Mouse (Mus musculus) embryonic facial prominence, embryonic 10.5 days (tissue): Measurements from ENCODE around the gene Sag. TPM values are rescaled to one million over a fixed set of nuclear protein-coding genes. Genes with fewer than 3 reads are reported as not detected.

Experiments
- DNase-seq: peaks from one replicate; pipeline ENCODE4 v3.0.0-alpha.2; 2017; ENCODE audit warnings: low spot score
- H3K27ac ChIP-seq: fragments of 300-500 bp; sonication (generic); replicated peaks from 2 replicates; pipeline ENCODE4 v1.5.1; 2016; ENCODE audit warnings: mild to moderate bottlenecking
- H3K27me3 ChIP-seq: fragments of 300-500 bp; sonication (generic); replicated peaks from 2 replicates; pipeline ENCODE4 v1.6.1; 2016; ENCODE audit warnings: low read depth, mild to moderate bottlenecking; ENCODE audit not compliant: poor library complexity, severe bottlenecking
- H3K36me3 ChIP-seq: fragments of 300-500 bp; sonication (generic); replicated peaks from 2 replicates; pipeline ENCODE4 v1.6.1; 2016; ENCODE audit warnings: mild to moderate bottlenecking, moderate library complexity
- H3K4me1 ChIP-seq: fragments of 300-500 bp; sonication (generic); 2 replicates; pipeline ENCODE4 v1.6.1; 2016
- H3K4me3 ChIP-seq: fragments of 300-500 bp; sonication (generic); 2 replicates; pipeline ENCODE4 v1.5.1; 2016; ENCODE audit warnings: mild to moderate bottlenecking, moderate library complexity
- H3K9me3 ChIP-seq: fragments of 300-500 bp; sonication (generic); 2 replicates; pipeline ENCODE4 v1.6.1; 2016; ENCODE audit warnings: mild to moderate bottlenecking
- WGBS: fragments of 180-500 bp; shearing (Covaris S2); methylation state at CpG from one replicate; pipeline ENCODE4 v1.1.7; 2016; 5-methylcytosine and 5-hydroxymethylcytosine counted together
- polyA plus RNA-seq: library from polyadenylated mRNA; unstranded; fragments of >200 nt; fragmentation: Nextera tagmentation; extraction: Ambion mirVana; gene quantifications from 2 replicates; pipeline ENCODE4 v1.2.1, GENCODE M21; 2016

Gene Sag
- 4.8 and 5.6 TPM in 2 replicates for polyA plus RNA-seq

- no peak within 1 kb of the TSS for H3K27ac ChIP-seq
- no peaks in the 10 kb centered on the region for H3K36me3 ChIP-seq
- no peak for DNase-seq
- WGBS, result 71% methylated on average over 6 of the region's 6 CpGs
- no peak within 1 kb of the TSS for H3K4me3 ChIP-seq
- peaks cover 8% of the 10 kb centered on the region for H3K4me1 ChIP-seq
- H3K9me3 ChIP-seq, result no peaks in the 10 kb centered on the region
- no peaks in the 10 kb centered on the region for H3K27me3 ChIP-seq
These were observed at the start of gene Sag for GRCm38 (mm10) chr1:87803576-87803975. Gene Sag (plus strand): TSS chr1:87803680.

GRCm38 (mm10) chr1:87755641-87756470 is 47.6 kb upstream of the Sag start, which contains the start of gene Atg16l1:
Gene Atg16l1 (plus strand): TSS chr1:87755870.
- peak; percentile 93 for DNase-seq

GRCm38 (mm10) chr1:87763821-87764220 is 39.7 kb upstream of the Sag start:
- no peaks in the 10 kb centered on the region for H3K27me3 ChIP-seq
- 90% methylated on average over 3 of the region's 3 CpGs for WGBS
- H3K9me3 ChIP-seq, result no peaks in the 10 kb centered on the region
- no peak overlapping the region for H3K4me3 ChIP-seq
- DNase-seq, result no peak
- H3K36me3 ChIP-seq, result peaks cover 98% of the 10 kb centered on the region
- H3K4me1 ChIP-seq, result no peaks in the 10 kb centered on the region
- no peak overlapping the region for H3K27ac ChIP-seq

More at GRCm38 (mm10) chr1:87755641-87756470, 47.6 kb upstream of the Sag start, which contains the start of gene Atg16l1:
- peak within 1 kb of the TSS; percentile 85 for H3K4me3 ChIP-seq
- no peaks in the 10 kb centered on the region for H3K9me3 ChIP-seq
- 1% methylated on average over 79 of the region's 79 CpGs for WGBS
- no peaks in the 10 kb centered on the region for H3K27me3 ChIP-seq
- peaks cover 11% of the 10 kb centered on the region for H3K4me1 ChIP-seq
- peaks cover 28% of the 10 kb centered on the region for H3K36me3 ChIP-seq
- peak within 1 kb of the TSS; percentile 92 for H3K27ac ChIP-seq

GRCm38 (mm10) chr1:87765741-87766140 is 37.7 kb upstream of the Sag start:
- WGBS, result 89% methylated on average over 2 of the region's 2 CpGs
- Histone ChIP-seq H3K36me3 (peaks cover 96% of the 10 kb centered on the region), H3K4me1 (no peaks in the 10 kb centered on the region), H3K27me3 (no peaks in the 10 kb centered on the region), H3K27ac (no peak overlapping the region), H3K9me3 (no peaks in the 10 kb centered on the region), H3K4me3 (no peak overlapping the region)
- DNase-seq, result no peak

GRCm38 (mm10) chr1:87766233-87766632 is 37.2 kb upstream of the Sag start:
- 89% methylated on average over 3 of the region's 3 CpGs for WGBS

GRCm38 (mm10) chr1:87769263-87769662 is 34.2 kb upstream of the Sag start:
- no peak overlapping the region for H3K27ac ChIP-seq
- H3K27me3 ChIP-seq, result no peaks in the 10 kb centered on the region
- 98% methylated on average over 2 of the region's 2 CpGs for WGBS
- H3K4me3 ChIP-seq, result no peak overlapping the region
- no peaks in the 10 kb centered on the region for H3K4me1 ChIP-seq
- DNase-seq, result no peak
- H3K36me3 ChIP-seq, result peaks cover 98% of the 10 kb centered on the region
- H3K9me3 ChIP-seq, result no peaks in the 10 kb centered on the region

More at GRCm38 (mm10) chr1:87766233-87766632, 37.2 kb upstream of the Sag start:
- H3K4me3 ChIP-seq, result no peak overlapping the region
- H3K27me3 ChIP-seq, result no peaks in the 10 kb centered on the region
- H3K4me1 ChIP-seq, result no peaks in the 10 kb centered on the region
- peak; percentile 14 for DNase-seq
- peaks cover 97% of the 10 kb centered on the region for H3K36me3 ChIP-seq
- no peaks in the 10 kb centered on the region for H3K9me3 ChIP-seq
- H3K27ac ChIP-seq, result no peak overlapping the region

GRCm38 (mm10) chr1:87770486-87770885 is 33.0 kb upstream of the Sag start:
- WGBS, result 94% methylated on average over 3 of the region's 3 CpGs
- Histone ChIP-seq H3K9me3 (no peaks in the 10 kb centered on the region), H3K27ac (no peak overlapping the region), H3K4me3 (no peak overlapping the region), H3K27me3 (no peaks in the 10 kb centered on the region), H3K36me3 (peaks cover 98% of the 10 kb centered on the region), H3K4me1 (no peaks in the 10 kb centered on the region)
- no peak for DNase-seq

- no peaks in the 10 kb centered on the region for H3K4me1 ChIP-seq
- no peaks in the 10 kb centered on the region for H3K27me3 ChIP-seq
- H3K36me3 ChIP-seq, result peaks cover 98% of the 10 kb centered on the region
- no peak overlapping the region for H3K4me3 ChIP-seq
- WGBS, result 94% methylated on average over 3 of the region's 3 CpGs
- H3K9me3 ChIP-seq, result no peaks in the 10 kb centered on the region
- H3K27ac ChIP-seq, result no peak overlapping the region
- DNase-seq, result no peak
These were observed 31.8 kb upstream of the Sag start for GRCm38 (mm10) chr1:87771724-87772123.

- Histone ChIP-seq H3K27ac (no peak overlapping the region), H3K4me3 (no peak overlapping the region), H3K4me1 (no peaks in the 10 kb centered on the region), H3K36me3 (peaks cover 98% of the 10 kb centered on the region), H3K9me3 (no peaks in the 10 kb centered on the region), H3K27me3 (no peaks in the 10 kb centered on the region)
- DNase-seq, result no peak
- whole genome bisulfite sequencing, result 91% methylated on average over 2 of the region's 2 CpGs
These were observed 30.1 kb upstream of the Sag start for GRCm38 (mm10) chr1:87773336-87773735.

- no peaks in the 10 kb centered on the region for H3K4me1 ChIP-seq
- H3K9me3 ChIP-seq, result no peaks in the 10 kb centered on the region
- 93% methylated on average over 7 of the region's 7 CpGs for WGBS
- no peak overlapping the region for H3K4me3 ChIP-seq
- H3K36me3 ChIP-seq, result peaks cover 100% of the 10 kb centered on the region
- no peaks in the 10 kb centered on the region for H3K27me3 ChIP-seq
- no peak overlapping the region for H3K27ac ChIP-seq
- DNase-seq, result no peak
These were observed 28.6 kb upstream of the Sag start for GRCm38 (mm10) chr1:87774845-87775244.

- Histone ChIP-seq H3K9me3 (no peaks in the 10 kb centered on the region), H3K27me3 (no peaks in the 10 kb centered on the region), H3K4me3 (no peak overlapping the region), H3K4me1 (no peaks in the 10 kb centered on the region), H3K36me3 (peaks cover 100% of the 10 kb centered on the region), H3K27ac (no peak overlapping the region)
- DNase-seq, result no peak
- 70% methylated on average over 5 of the region's 5 CpGs for WGBS
These were observed 24.2 kb upstream of the Sag start for GRCm38 (mm10) chr1:87779204-87779785.

- Histone ChIP-seq H3K4me3 (no peak overlapping the region), H3K9me3 (no peaks in the 10 kb centered on the region), H3K36me3 (peaks cover 92% of the 10 kb centered on the region), H3K4me1 (no peaks in the 10 kb centered on the region), H3K27ac (no peak overlapping the region), H3K27me3 (no peaks in the 10 kb centered on the region)
- 88% methylated on average over 8 of the region's 8 CpGs for WGBS
- DNase-seq, result no peak
These were observed 17.8 kb upstream of the Sag start for GRCm38 (mm10) chr1:87785703-87786102.

- H3K36me3 ChIP-seq, result peaks cover 92% of the 10 kb centered on the region
- no peaks in the 10 kb centered on the region for H3K9me3 ChIP-seq
- no peaks in the 10 kb centered on the region for H3K4me1 ChIP-seq
- H3K27me3 ChIP-seq, result no peaks in the 10 kb centered on the region
- WGBS, result 92% methylated on average over 7 of the region's 7 CpGs
- H3K27ac ChIP-seq, result no peak overlapping the region
- H3K4me3 ChIP-seq, result no peak overlapping the region
- DNase-seq, result no peak
These were observed 17.2 kb upstream of the Sag start for GRCm38 (mm10) chr1:87786251-87786650.
